Mouse (Mus musculus) frontal cortex, adult (tissue): ENCODE results near the gene Rybp.

Experiments
- ATAC-seq: cut with Nextera tagmentation; 2 replicates; pipeline ENCODE4 v1.9.2; 2017; ENCODE audit warnings: mild to moderate bottlenecking, moderate library complexity, mixed read lengths; ENCODE audit not compliant: low TSS enrichment

Rybp gene

GRCm38 (mm10) chr6:100287334-100288015 lies at the start of gene Rybp:
Gene Rybp (minus strand): TSS chr6:100287485.
- peak; percentile 84 for ATAC-seq

GRCm38 (mm10) chr6:100336591-100337148 lies 49.4 kb upstream of the Rybp start:
- ATAC-seq, result no peak

DNA sequence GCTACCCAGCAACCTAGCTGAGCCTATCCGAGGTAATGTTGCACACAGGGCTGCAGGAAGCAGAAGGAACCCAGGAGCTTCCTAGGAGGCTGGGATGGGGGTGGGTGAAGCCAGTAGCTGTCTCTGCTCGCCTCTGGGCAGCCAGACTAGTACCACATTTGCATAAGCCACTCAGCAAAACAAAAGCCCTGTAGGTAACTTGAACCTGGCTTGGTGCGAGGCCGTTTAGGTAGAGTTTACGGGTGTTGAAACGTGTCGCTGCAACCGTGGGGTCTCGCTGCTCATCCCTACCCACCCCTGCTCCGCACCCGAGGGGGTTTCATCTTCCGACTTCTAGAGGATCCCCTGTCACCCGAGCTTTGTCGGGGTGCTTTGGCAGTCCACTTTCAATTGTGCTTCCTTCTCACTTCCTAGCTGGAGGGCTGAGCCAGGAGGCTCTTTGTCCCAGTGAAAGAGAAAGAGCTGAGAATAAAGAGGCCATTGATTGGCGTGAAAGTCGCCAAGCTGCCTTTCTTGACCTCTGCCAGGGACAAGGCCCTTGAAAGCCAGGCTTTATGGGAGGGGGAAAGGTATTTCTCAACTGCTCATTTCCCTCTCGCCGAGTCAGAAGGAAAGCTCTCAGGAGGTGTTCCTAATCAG lies 48.3 kb upstream of the Rybp start:
- ATAC-seq, result no peak; the same call in 1 of the 2 replicates

DNA sequence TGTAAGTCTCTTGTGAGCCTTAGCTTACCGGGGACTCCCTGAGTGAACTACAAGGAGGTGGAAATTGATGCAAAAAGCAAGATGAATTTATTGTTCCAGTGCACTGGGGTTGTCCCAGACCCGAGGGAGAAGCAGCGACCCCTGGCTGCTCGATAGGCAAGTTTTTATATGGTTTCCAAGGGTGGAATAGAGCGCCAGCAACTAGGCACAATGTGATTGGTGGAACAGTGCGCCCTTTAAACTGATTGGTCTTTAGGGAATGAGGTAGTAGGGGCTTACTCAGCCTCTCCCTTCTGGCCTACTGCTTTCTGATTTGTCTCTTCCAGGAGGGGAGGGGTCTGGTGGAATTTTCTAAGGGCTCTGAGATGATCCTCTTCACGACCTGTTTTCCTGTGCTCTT lies 46.5 kb upstream of the Rybp start:
- no peak for ATAC-seq

DNA sequence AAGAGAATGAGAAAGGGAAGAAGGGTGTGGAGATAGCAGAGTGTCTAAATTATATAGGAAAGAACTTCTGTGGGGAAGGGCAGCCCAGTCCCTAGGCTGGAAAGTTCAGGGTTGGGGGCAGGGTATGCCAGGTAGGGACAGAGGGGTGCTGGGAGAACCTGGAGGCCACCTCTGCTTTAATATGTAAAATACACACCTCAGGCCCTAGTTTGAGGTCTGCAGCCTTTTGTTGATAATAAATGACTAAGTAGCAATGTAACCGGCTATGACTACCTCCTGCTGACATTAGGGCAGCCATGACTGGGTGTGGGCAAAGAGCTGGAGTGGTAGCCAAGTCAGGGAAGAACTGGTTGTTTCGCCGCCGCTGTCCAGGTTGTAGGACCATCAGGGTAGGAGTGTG lies 45.2 kb upstream of the Rybp start:
- no peak for ATAC-seq

DNA sequence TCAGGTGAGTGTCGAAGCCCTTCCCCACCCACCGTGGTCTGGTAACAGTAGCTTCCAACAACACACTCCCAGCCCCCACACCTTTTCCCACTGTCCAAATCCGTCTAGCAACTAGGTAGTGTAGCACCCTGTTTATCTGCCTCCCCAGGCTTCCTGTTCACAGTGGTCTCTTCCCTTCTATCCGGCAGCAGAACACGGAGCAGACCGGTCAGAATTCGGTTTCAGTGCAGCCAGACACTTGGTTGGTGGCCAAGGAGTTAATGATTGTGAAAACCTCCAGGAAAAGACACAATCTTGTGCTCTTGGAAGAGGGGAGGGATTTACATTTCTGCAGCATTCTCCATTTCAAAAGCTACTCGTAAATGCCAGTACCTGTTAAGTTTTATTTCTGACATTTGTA lies 44.3 kb upstream of the Rybp start:
- ATAC-seq, result no peak

GRCm38 (mm10) chr6:100331055-100331454 lies 43.8 kb upstream of the Rybp start:
- ATAC-seq, result no peak

GRCm38 (mm10) chr6:100329542-100329941 lies 42.3 kb upstream of the Rybp start:
- no peak for ATAC-seq

- ATAC-seq, result peak; percentile 99
Measured at GRCm38 (mm10) chr6:100327050-100327449, 39.8 kb upstream of the Rybp start.

DNA sequence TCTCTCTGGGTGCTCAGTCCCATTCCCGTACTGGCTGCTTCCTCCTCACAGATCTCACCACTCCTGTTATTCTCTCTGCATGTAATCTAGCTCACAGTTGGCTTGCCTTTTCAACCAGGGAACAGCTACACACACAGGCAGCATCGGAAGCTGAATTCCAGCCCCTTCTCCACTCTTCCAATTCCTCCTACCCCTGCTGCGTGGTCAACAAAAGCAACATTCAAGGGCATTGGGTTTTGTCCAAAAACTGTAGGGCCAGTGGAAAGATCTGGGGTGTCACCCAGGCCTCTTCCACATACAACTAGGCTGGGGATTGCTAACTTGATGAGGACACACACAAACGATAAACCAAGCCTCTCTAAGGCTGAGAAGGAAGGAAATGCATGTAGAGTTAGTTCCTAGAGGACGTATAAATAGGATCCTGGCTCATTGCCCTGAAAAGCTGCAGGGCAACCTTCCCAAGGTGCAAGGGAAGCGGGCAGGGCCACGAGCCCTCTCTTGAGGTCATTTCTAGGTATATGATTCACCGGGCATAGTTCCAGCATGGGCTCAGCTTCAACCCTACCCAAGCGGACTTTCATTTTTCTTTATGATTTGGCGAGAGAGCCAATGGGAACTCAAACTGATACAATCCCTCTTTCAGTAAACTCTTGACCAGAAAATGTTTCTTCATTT lies 36.6 kb upstream of the Rybp start:
- no peak for ATAC-seq

GRCm38 (mm10) chr6:100322561-100322960 lies 35.3 kb upstream of the Rybp start:
- ATAC-seq, result no peak

- ATAC-seq, result no peak
Measured at GRCm38 (mm10) chr6:100322145-100322544, 34.9 kb upstream of the Rybp start.

DNA sequence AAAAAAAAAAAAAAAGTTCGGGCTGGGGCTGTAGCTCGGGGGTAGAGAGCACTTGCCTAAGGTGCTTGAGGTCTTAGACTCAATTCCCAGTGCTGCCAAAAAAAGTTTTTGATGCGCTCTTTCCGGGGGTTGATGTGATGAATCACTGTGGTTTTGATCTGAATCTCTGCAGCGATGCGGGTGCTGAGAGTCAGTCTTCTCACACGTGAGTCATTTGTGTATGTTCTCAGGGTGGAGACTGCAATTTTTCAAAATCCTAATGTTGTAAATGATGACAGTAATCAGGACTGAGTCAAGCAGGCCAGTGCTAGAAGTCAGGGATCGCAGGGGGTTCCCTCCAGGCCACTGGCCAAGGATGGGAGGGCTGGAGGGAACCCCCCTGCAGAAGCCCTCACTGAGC lies 26.9 kb upstream of the Rybp start:
- ATAC-seq, result peak; percentile 50; the same call in 1 of the 2 replicates

DNA sequence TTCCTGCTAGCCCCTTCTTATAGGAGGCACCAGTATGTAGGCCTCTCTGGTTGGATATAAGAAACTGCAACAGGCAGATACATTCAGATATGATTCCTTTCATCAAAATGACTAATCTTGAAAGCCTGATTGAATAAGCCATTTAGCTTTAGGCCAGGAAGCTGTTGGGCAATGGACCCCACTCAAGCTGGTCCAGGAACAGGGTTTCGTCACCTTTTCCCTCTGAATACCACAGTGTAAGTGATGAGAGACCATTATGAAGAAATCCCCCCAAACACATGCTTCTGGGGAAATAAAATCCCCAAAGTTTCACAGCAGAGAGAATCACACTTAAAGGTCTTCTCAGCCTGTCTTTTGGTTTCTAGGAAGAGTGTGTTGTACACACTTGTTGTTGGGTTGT lies 23.9 kb upstream of the Rybp start:
- ATAC-seq, result no peak

GRCm38 (mm10) chr6:100304831-100305230 lies 17.5 kb upstream of the Rybp start:
- no peak for ATAC-seq

GRCm38 (mm10) chr6:100301410-100302108 lies 14.3 kb upstream of the Rybp start:
- no peak for ATAC-seq

DNA sequence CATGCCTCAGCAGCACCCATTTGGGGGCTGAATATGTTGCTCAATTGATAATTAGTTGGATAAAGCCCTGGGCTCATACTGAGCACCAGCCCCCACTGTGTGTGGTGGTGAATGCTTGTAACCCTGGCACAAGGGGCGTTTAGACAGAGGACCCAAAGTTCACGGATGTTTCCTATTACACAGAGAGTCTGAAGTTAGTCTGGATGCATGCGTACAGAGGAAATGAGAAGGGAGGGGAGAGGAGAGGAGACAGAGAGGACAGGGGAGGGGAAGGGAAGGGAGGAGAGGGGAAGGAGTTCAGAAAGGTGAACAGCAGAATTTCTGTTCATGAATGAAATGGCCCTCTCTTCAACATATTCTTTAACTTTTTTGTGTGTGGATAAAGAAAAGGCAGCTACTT lies 13.5 kb upstream of the Rybp start:
- no peak for ATAC-seq

DNA sequence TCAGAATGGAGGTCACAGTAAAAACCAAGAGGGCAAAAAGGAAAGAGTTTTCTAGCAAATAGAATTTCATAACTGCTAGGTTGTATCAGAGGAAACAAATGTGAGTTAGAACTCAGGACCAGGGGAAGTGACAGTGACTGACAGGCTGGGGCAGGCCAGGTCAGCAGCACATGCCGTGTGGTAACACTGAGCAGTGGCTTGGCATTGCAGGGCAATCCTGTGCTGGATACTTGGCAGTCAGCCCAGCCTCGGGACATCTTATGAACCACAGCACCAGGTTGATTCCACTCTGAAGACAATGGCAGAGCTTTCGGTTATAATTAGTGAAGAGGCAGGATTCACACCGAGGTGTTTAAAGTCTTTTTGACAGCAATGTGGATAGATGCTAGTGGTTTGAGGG lies 11.7 kb upstream of the Rybp start:
- no peak for ATAC-seq

- no peak for ATAC-seq
Measured at GRCm38 (mm10) chr6:100297536-100297935, 10.3 kb upstream of the Rybp start.

- peak; percentile 71 for ATAC-seq
Measured at GRCm38 (mm10) chr6:100292411-100292810, 5.1 kb upstream of the Rybp start.

DNA sequence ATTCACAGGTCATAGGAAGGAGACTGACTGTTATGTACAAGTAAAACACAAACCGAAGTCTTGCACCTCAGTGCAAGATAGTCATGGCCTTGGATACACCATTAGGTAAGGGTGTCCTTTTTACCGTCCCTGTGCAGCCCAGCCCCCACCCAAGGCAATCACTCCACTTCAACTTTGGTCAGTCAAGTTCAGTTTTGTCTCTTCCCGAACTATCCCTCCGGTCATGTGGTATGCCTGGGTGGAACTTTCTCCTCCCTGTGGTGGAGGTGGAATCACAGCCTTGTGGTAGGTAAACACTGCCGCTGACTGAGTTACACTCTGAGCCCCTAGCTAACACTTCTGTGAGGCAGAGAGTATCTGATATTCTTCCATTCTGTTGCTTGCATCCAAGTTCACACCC lies 1.8 kb upstream of the Rybp start:
- no peak for ATAC-seq

GRCm38 (mm10) chr6:100288730-100289035 lies 1.4 kb upstream of the Rybp start:
- ATAC-seq, result no peak
